Mouse (Mus musculus): ENCODE measurements around the gene Rnf152. TPM values are rescaled to one million over a fixed set of nuclear protein-coding genes. Genes with fewer than 3 reads are reported as not detected.
A peak's percentile ranks its signal among the peaks of the same experiment; 100 is the strongest.

Rnf152 gene
- polyA plus RNA-seq, 2 experiments from 2014 or later = 0.16 TPM; not detected in 1

DNA sequence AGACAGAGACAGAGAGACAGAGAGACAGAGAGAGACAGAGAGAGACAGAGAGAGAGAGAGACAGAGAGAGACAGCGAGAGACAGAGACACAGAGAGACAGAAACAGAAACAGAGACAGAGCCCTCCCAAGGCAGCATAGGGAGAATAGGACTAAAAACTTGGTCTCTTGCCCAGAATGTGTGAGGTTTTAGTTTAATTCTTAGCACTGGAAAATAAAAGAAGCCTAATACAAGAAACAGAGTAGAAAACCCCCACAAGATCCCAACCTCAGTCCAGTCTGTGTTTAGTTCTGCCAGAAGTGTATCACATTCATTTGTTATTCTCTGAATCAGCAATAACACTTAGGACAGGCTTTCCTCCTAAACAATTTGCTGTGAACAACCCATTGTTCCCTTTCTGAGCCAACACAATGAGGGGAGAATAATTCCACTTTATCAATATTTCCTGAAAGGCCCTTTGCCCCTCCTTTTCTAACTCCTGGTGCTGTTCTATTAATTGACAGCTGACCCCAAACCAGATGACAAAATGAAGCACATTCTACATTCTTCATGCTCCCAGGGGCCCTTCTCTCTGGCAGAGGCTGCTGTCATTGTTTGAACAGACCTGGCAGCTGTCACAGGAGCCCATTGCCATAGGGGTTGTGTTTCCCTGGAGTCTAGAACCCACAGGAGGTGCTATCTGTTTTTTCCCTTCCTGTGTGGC, 44.5 kb downstream of the Rnf152 start:
- no peak for ATAC-seq

DNA sequence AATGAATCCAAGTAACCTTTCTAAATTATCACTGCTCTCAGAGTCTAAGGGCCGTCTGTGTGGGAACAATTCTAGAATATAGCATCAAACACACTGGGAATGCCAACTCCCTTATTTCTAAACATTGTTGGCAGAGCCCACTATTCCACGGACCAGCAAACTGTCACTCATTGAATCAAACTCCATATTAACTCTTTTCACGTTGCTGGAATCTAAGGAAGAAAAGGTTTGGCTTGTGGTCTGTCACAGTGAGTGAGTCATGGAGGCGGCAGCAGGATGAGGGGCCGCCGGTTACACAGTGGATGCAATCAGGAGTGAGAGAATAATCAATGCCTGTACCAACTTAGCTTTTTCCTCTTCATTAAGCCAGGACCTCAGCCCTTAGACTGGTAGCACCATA, 54.3 kb downstream of the Rnf152 start:
- no peak for ATAC-seq

DNA sequence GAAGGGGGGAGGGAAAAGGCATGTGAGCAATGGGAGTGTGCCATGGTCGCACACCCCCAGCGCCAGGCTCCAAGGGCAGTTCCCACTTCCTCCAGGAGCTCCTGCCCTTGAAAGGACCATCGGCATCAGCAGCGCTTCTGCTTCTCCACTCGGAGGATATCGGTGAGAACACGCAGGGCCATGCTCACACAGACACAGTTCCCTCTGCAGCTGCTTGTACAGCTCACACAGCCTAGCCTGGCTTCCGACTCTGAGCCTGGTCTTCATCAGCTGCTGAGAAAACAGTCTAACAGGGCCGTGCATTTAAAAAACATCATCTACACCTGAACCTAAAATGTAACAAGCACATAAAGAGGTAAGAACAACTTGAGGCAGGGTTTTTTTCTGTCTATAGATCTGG, 54.7 kb downstream of the Rnf152 start:
- no peak for ATAC-seq

DNA sequence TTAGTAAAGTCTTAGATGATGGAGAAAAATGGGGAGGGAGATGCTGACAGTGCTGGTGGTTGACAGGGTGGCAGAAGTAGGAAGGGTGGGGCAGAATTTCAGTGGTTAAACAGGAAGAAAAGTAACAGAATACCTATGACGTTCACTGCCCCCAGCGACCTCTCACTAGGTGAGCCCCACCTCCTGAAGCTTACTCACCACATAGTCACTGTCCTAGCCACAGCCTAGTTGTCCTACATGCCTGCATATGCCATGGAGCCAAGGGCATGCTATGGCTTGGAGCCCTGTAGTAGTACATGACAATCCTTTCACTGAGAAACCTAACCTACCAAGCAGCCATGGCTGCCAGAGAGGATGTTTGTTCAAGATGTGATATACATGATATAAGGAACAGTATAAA, 64.7 kb downstream of the Rnf152 start:
- ATAC-seq = peak; percentile 49

DNA sequence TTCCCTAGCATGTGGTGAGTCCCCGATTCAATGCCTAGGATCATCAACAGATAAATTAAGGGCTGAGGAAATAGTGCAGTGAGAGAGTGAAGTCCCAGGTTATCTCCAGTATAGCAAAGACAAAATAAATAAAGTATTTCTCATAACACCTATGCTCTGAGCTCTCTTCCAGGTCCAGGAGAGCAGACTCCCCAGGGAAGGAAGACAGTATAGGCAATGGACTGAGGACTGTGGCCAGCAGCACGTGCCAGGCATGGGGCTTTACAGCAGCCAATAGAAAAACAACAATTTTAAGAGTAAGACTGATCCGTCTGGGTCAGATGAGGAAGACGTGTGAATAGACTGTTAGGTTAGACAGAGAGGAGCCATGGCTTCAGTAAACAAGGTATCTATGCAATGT, 69.0 kb downstream of the Rnf152 start:
- ATAC-seq = no peak

DNA sequence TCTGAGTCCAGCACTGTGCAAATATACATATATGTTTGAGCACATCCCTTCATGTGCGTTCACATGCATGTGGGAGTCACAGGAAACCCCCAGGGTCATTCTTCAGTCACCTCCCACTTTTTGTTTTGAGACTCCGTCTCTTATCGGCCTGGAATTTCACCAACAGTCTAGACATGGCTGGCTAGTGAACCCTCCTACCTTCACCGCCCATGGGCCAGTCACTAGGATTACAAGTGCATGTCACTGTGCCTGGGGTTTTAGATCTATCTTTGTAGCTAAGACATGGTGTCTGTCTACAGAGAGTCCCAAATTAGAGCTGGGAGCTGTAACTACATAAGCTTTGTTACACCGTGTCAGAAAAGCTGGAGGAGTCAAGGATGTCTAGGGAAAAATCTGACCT, 69.6 kb downstream of the Rnf152 start:
- ATAC-seq = no peak

DNA sequence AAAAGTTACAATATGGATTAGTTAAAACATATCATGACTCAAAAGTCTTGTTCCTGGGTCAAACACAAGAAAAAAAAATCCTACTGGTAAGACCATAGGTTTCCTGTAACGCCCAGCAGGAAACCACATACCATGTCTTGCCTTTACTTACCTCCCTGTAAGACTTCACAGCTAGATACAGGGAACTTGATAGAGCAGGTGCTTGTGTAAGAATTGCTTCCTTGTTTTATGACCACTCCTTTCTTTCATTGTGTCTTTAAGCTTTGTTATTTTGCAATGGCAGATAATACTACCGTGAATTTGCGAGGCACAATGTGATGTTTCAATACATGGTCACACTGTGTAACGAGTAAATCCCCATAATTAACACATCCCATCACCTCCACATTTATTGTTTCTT, 71.5 kb downstream of the Rnf152 start:
- ATAC-seq = no peak

DNA sequence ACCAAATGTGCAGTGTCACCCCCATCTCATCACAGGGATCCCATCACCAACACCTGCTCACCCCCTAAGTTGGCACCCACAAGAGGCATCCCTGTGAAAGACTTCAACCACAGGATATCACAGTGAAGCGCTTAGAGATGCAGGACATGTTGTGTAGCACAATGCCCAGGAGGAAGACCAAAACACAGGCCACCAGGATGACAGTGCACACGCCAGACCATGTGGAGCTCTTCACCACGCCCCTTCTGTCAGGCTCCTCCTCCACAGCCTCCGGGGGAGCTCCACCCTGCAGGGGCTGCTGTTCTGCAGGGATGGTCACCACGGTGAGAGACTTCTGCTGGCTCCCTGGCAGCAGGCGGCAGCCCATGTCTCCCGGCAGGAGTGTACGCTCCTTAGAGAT, 72.4 kb downstream of the Rnf152 start:
- no peak for ATAC-seq

DNA sequence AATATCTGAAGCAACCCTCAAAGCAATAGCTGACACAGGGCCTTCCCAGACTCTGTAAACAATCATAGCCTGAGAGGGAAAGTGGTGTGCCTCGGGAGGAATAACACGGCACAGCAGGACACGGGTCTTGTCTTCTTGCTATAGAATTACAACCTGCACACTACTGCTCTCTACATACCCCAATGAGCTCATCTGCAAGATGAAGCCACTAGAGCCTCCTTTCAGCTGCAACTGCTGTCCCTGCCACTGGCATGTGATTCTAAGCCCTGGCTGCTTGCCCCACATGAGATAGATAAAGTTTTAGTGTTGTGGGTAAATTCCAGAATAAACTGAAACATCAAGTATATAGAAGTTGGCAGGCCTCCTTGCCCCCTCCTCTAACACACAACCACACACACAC, 75.2 kb downstream of the Rnf152 start:
- ATAC-seq = no peak

DNA sequence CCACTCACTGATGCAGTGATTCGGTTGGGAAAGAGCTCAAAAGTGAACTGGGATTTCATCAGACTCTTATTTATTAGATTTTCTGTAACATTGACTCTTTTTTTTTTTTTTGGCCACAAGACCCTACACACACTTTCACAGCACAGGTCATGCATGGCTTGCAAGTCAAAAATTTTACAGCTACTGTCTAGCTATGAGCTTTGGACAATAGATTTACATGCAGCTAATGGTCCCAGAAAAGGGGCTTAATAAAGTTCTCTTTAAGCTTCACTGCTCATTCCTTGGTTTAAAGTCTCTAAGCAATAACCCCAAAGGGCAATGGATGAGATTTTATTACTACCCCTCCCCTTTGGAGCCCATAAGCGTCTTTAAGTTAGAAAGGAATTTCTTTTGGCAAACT, 76.3 kb downstream of the Rnf152 start:
- ATAC-seq = no peak

DNA sequence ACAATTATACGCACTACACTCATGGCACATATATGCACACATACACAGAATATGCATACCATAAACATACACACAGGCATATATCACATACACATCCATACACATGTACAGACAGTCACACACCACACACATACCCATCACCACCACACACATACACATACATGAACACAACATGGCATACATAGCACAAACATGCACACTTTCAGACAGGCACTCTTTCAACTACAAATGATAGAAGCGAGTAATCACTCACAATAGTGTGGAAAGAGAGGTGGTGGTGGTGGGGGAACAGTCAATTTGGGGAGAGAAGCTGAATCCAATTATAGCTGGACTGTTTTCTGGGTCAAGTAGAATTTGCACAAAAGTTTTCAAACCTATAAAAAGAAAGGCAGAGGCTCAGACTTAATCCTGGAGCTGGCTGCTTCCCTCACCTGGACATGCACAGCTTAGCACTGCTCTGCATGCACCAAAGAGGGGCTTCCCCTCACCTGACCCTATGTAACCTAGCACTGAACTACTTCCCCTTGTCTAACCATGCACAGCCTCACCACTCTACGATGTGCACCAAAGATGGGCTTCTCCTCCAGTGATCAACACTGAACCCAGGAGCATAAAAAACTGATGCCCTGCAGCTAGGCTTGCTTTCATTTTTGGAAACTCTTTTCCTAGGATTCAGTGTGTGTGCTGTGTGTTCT, 81.9 kb downstream of the Rnf152 start:
- ATAC-seq = no peak

DNA sequence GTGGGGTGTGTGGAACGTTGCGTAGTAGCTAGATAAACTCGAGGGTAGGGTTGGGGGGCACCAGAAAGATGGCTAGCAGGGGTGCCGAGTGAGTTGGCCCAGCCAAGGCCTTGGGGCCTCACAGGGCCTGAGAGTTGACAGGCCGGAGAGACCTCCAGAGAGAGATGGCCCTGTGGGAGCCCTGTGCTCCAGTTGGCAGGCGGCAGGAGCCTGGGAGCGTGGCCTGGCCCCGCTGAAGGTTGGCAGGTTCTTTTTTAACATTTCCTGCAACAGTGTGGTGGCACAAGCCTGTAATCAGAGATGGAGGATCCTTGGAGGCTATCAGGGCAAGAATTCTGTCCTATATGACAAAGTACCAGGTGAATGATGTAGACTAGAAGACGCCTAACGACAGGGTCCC, 85.4 kb downstream of the Rnf152 start:
- ATAC-seq = no peak

DNA sequence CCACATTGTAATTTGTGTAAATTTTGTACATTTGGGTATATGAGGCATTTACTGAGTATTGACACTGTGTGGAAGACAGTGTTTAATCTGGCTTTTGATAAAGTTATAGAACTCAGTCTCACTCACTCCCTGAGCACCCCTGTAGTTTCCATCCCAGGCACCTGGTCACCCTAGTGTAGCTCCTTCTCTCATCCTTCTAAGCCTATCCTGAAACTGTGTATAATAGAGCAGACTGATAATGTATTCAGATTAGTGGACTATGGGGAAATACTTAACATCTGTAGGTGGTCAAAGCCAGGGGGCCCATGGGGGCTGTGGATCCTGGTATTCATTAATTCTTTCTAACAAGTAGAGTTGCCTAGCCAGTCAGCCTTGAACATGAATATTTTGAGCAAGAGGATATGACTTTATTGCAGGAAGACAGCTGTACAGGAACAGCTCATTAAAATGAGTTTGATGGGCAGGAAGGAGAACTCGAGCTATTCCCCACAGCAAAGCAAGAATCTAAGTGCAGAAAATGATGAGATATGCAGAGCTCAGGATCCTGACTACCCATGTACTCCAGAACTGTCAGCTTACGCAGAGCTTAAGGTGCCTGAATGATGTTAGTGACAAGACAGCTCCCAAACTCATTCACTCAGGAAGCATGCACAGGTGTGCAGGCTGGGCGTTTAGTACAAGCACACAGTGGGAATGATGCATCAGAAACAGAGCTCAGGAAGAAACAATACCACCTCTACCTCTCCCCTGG, 93.1 kb downstream of the Rnf152 start:
- ATAC-seq = no peak

DNA sequence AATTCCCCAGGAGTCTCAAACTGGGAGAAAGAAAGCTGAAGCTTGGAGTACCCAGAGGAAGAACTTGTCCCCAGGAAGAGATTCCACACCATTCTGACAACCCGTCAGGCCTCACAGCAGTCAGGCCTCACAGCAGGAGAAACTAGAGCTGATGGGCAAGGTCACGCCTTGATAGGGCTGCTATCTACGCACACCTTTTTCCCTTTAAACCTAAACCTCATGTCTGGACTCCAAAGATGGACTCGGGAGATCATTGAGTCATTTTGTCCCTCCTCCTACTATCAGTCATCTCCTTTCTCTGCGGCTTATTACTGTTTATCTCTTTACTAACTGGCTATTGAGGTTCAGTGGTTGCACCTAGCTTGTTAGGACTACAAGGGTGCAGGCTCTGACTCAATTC, 96.3 kb downstream of the Rnf152 start:
- no peak for ATAC-seq

DNA sequence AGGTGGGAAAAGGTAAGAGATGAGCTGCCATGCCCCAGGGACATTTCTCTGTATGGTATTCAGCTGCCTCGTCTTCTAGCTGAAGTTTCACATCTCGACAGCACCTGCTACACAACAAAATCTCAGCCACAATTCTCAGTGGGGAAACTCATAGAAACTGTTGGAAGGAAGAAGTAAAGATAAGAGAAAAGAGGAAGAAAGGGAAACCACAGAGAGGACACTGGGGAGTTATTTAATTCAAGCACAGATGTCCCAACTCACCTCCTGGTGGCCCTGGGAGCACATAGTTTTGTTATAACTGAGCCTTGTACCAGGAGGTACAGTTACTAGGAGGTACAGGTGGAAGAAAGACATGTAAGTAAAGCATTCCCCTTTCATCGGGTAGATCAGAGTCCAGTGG, 99.3 kb downstream of the Rnf152 start:
- no peak for ATAC-seq

DNA sequence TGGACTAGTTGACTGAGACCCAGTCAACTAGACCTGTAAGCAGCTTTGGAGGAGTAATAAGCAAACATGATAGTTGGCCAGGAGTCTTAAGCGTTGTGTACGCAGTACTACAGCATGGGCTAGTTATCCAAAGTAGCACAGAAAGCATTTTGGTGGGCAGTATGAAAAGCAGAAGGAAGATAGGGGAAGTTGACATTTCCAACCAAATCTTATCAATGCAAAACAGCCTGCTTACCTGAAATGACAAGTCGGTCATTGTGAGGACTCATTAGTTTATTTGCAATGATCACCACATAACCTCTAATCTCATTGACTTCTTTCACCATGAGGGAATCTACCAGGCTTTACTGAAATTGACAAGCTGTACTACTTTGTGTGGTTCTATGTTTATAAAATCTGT, 107.3 kb downstream of the Rnf152 start:
- no peak for ATAC-seq

DNA sequence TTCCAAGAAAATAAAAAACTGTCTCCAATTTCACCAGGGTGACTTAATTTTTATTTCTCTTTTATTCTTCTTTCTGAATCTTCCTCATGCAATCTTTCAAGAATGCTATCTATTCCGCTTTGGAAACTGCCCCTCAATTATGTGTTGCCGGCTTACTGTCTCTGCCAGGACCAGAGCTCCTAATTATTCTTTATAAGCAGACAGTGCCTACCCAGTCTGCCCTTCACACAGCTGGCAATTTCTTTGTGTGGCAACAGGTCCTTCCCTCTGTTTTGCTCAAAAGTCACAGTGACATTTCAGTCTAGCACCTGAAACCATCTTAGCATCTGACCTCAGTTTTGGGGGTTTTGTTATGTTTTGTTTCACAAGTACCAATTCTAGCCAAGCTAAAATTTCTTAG, 109.9 kb downstream of the Rnf152 start:
- ATAC-seq = no peak

DNA sequence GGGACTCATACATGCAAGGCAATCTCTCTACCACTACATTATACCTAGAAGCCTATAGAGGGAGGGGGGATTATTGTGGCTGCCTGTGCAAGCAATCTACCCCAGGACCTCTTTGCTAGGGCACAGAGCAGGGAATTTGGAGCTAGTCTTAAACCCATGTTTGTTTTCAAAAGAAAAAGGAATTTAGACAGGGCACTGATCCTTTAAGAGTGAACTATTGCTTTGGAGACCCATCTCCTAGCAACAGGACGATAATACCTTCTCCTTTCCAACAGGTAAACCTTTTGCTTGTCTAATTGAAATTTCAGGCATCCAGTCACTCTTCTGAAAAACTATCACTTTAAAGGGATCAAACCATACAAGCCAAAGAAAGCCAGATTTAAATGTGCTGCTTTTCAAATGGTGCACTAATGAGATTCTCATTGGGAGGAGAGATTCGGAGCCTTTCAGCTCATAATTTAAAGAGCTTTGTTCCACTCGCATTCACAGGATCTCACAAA, 110.4 kb downstream of the Rnf152 start:
- ATAC-seq = no peak

DNA sequence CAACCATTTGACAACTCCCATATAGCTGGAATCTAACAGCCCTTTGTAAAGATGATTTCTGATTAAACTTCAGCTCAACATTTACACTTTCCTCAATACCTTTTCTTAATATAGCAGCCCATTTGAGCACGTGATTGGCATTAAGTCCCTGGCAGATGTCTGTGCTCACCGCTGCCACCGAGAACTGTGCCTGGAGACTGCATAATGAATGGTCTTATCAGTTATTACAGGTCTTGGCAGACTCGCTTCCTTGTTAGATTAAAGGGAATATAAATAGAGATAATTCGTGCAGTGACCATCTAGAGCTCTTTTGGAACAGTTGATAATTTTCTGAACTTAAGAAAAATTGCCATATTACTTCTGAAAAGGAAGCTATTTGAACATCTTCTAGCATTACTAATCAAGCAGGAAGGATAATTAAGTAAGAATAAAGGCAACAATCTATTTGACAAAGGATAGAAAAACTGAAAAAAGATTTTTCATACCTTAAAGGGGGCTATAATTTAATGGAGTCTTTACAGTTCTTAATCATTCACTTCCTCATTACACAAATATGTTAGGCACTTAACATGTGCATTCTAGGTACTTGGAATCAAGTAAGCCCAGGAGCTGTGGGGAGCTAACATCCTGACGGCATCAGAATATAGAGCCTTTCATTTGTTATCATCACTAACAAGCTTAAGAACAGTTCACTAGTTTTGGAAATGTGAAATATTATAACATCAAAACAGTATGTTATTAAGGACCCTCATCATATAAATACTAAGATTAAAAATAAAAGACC, 113.0 kb downstream of the Rnf152 start:
- ATAC-seq = no peak

DNA sequence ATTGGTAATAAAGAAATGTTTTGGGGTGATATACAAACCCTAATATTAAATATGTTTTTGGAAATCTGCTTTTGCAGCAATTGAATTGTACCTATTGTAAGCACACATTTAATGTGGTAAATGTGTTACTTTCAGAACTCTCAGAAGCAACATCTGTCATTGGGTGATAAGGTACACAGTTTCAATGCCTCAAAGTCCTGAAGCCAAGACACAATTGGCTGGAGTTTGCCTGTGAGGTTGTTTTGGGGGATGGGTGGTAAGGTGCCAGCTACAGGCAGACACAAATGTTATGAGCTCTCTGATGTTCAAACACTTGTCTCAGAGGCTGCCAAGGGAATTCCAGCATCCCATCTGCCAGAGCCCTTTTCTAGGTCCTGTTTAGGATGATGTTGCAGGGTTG, 116.3 kb downstream of the Rnf152 start:
- no peak for ATAC-seq

Measured in activated CD4-positive, CD25-positive, alpha-beta regulatory T cell, adult 4 months (primary cell).